Mouse (Mus musculus) embryonic facial prominence, embryonic 11.5 days (tissue): ENCODE data around the gene Upf1. TPM values are rescaled to one million over a fixed set of nuclear protein-coding genes. Genes with fewer than 3 reads are reported as not detected.

Experiments used
- ATAC-seq: fragments of 200-750 bp; cut with Nextera tagmentation; replicated peaks from 2 replicates; pipeline ENCODE4 v1.8.0; 2017; ENCODE audit warnings: low read depth; ENCODE audit not compliant: insufficient number of reproducible peaks, low FRiP score, low TSS enrichment
- DNase-seq: peaks from one replicate; pipeline ENCODE4 v3.0.0-alpha.2; 2015; ENCODE audit warnings: low spot score
- H3K27ac ChIP-seq: fragments of 300-500 bp; sonication (generic); replicated peaks from 2 replicates; pipeline ENCODE4 v1.5.1; 2014; ENCODE audit warnings: mild to moderate bottlenecking, low read depth, low read length, control low read depth
- H3K27me3 ChIP-seq: fragments of 300-500 bp; sonication (generic); 2 replicates; pipeline ENCODE4 v1.6.1; 2014; ENCODE audit warnings: mild to moderate bottlenecking, low read length, moderate library complexity, mixed read lengths; ENCODE audit not compliant: control insufficient read depth, insufficient read depth
- H3K36me3 ChIP-seq: fragments of 300-500 bp; sonication (generic); replicated peaks from 2 replicates; pipeline ENCODE4 v1.6.1; 2014; ENCODE audit warnings: low read depth, mild to moderate bottlenecking, low read length, moderate library complexity, mixed read lengths; ENCODE audit not compliant: control insufficient read depth, insufficient read depth
- H3K4me1 ChIP-seq: fragments of 300-500 bp; sonication (generic); 2 replicates; pipeline ENCODE4 v1.6.1; 2014; ENCODE audit warnings: low read length, mixed read lengths; ENCODE audit not compliant: control insufficient read depth, insufficient read depth
- H3K4me2 ChIP-seq: fragments of 300-500 bp; sonication (generic); 2 replicates; pipeline ENCODE4 v1.6.1; 2014; ENCODE audit warnings: low read depth, mild to moderate bottlenecking, control low read depth, low read length, moderate library complexity
- H3K4me3 ChIP-seq: fragments of 300-500 bp; sonication (generic); 2 replicates; pipeline ENCODE4 v1.5.1; 2014; ENCODE audit warnings: low read depth, low read length, control low read depth
- H3K9ac ChIP-seq: fragments of 300-500 bp; sonication (generic); replicated peaks from 2 replicates; pipeline ENCODE4 v1.6.1; 2014; ENCODE audit warnings: mild to moderate bottlenecking, control low read depth, low read length
- H3K9me3 ChIP-seq: fragments of 300-500 bp; sonication (generic); replicated peaks from 2 replicates; pipeline ENCODE4 v1.6.1; 2016; ENCODE audit warnings: mild to moderate bottlenecking, low read length, inconsistent platforms, mixed read lengths; ENCODE audit not compliant: control insufficient read depth
- WGBS: fragments of 180-500 bp; shearing (Covaris S2); extraction: QIAGEN DNeasy Blood & Tissue Kit; methylation state at CpG from one replicate; pipeline ENCODE4 v1.1.7; 2014; 5-methylcytosine and 5-hydroxymethylcytosine counted together
- polyA plus RNA-seq: library from polyadenylated mRNA; unstranded; fragments of >200 nt; fragmentation: Nextera tagmentation; extraction: Ambion mirVana; gene quantifications from 2 replicates; pipeline ENCODE4 v1.2.1, GENCODE M21; 2014

Upf1 gene
- polyA plus RNA-seq, 1 experiment from 2014 or later = 21.0 TPM

DNA sequence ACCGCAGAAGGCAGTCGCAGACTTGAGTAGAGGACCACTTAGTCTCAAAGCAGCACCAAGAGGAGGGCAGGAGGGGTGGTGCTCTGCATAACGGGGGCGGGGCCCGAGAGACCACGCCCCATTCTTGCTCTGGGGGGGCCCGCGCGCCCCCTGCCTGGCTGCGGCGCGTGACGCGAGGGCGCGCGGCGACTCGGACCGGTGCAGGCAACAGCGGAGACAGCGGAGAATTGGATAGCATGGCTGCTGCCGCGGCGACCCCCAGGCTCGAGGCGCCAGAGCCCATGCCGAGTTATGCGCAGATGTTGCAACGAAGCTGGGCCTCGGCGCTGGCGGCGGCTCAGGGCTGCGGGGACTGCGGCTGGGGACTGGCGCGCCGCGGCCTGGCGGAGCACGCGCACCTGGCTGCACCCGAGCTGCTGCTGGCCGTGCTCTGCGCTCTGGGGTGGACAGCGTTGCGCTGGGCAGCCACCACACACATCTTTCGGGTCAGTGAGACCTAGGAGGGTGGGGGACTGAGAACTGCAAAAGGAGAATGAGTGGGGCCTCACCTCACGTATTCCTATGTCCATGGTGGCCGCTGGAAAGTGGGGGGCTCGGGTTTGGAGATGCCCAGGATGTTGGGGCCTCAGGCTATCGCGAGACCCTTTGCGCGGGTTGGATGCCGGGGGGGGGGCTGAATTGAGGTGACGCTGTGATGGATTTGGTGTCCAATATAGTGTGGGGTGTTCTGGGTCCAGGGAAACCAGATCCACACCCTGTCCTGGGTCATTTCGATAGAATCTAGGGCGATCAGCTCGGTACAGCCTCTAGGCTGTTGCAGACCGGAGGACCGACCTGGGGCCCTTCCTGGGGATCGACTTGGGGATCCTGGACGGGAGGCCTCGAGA lies 37.2 kb downstream of the Upf1 start, which contains the start of gene Cers1:
Cers1 (plus strand) TSS at position 152 of the 887 bp plus-strand sequence.
- ATAC-seq (peak; percentile 54), DNase-seq (peak; percentile 82)
- H3K4me2 ChIP-seq = peak within 1 kb of the TSS; percentile 76
- H3K36me3 ChIP-seq = peaks cover 3% of the 10 kb centered on the region
- peak within 1 kb of the TSS; percentile 62; the same call in 1 of the 2 replicates for H3K27ac ChIP-seq
- peak within 1 kb of the TSS; percentile 58 for H3K9ac ChIP-seq
- H3K9me3 ChIP-seq = no peaks in the 10 kb centered on the region
- H3K4me3 ChIP-seq = peak within 1 kb of the TSS; percentile 52
- WGBS = 3% methylated on average over 65 of the region's 66 CpGs
- H3K27me3 ChIP-seq = no peaks in the 10 kb centered on the region
- H3K4me1 ChIP-seq = peaks cover 7% of the 10 kb centered on the region

GRCm38 (mm10) chr8:70313399-70313798 lies 39.7 kb downstream of the Upf1 start:
- Histone ChIP-seq H3K9me3 (no peaks in the 10 kb centered on the region), H3K36me3 (peaks cover 3% of the 10 kb centered on the region), H3K27ac (no peak overlapping the region), H3K4me3 (no peak overlapping the region), H3K27me3 (no peaks in the 10 kb centered on the region), H3K4me1 (peaks cover 7% of the 10 kb centered on the region), H3K9ac (no peak overlapping the region), H3K4me2 (no peak overlapping the region)
- ATAC-seq = no peak
- 88% methylated on average over 2 of the region's 2 CpGs for WGBS
- no peak for DNase-seq

DNA sequence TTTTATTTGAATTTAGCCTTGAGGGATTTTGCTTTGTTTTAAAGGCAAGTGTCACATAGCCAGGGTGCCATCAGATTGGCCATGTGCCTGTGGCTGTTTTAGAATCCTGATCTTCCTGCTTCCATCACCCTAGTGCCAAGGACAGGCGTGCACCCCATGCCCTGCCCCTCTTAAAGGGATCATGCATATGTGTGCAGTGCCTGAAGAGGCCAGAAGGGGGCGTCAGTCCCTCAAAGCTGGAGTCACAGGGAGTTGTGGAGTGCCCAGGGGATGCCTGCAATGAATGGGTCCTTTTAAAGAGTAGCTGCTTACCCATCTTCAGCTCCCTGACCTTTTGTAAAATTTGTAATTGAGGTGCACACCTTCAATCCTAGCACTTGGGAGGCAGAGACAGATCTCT lies 43.8 kb downstream of the Upf1 start:
- ATAC-seq (no peak), DNase-seq (peak; percentile 35)
- Histone ChIP-seq H3K4me3 (no peak overlapping the region), H3K36me3 (peaks cover 7% of the 10 kb centered on the region), H3K27me3 (no peaks in the 10 kb centered on the region), H3K9me3 (no peaks in the 10 kb centered on the region), H3K9ac (no peak overlapping the region), H3K4me2 (no peak overlapping the region), H3K27ac (no peak overlapping the region), H3K4me1 (no peaks in the 10 kb centered on the region)
- 31% methylated on average over 2 of the region's 2 CpGs for WGBS

GRCm38 (mm10) chr8:70302901-70303300 lies 50.2 kb downstream of the Upf1 start:
- peak overlapping the region; percentile 74 for H3K9ac ChIP-seq
- H3K36me3 ChIP-seq = peaks cover 7% of the 10 kb centered on the region
- DNase-seq (no peak), ATAC-seq (0 out of 2 replicates have a peak, but pooled peaks have one; percentile 29)
- no peaks in the 10 kb centered on the region for H3K27me3 ChIP-seq
- H3K4me2 ChIP-seq = peak overlapping the region; percentile 80
- H3K4me3 ChIP-seq = peak overlapping the region; percentile 81
- H3K4me1 ChIP-seq = peaks cover 4% of the 10 kb centered on the region; the same call in 1 of the 2 replicates
- H3K27ac ChIP-seq = peak overlapping the region; percentile 6; the same call in 1 of the 2 replicates
- 5% methylated on average over 16 of the region's 16 CpGs for WGBS
- no peaks in the 10 kb centered on the region for H3K9me3 ChIP-seq

DNA sequence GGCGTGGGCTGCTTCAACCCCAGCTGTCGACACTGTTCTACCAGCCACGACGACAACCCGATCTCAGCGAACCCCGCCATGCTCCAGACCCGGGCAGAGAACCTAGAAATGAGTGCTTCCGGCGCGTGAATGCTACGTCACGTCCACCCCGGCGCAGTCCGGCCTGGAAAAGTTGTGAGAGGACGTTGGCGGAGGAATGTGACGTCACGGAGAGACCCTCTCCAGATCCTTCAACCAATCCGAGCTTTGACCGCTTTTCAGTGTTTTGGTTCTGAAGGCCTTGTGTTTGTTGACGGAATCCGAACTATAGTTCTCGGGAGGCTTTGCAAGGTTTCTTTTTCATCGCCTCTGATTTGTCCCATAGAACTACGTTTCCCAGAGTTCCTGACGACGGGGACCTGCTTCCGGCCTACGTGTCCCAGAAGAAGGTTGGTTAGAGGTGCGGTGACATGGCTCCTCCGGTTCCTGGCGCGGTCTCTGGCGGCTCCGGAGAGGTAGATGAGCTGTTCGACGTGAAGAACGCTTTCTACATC lies 50.7 kb downstream of the Upf1 start, which contains the start of the genes Ddx49 and Cope:
Ddx49 (minus strand) TSS at position 132 of the 533 bp plus-strand sequence.
Cope (plus strand) TSS at position 161 of the 533 bp plus-strand sequence.
- Histone ChIP-seq H3K4me3 (peak within 1 kb of the TSS; percentile 81), H3K4me1 (peaks cover 4% of the 10 kb centered on the region; the same call in 1 of the 2 replicates), H3K9me3 (no peaks in the 10 kb centered on the region), H3K4me2 (peak within 1 kb of the TSS; percentile 80), H3K27me3 (no peaks in the 10 kb centered on the region), H3K9ac (peak within 1 kb of the TSS; percentile 74), H3K27ac (peak within 1 kb of the TSS; percentile 6; the same call in 1 of the 2 replicates), H3K36me3 (peaks cover 7% of the 10 kb centered on the region)
- DNase-seq (peak; percentile 97), ATAC-seq (peak; percentile 87)
- WGBS = under 1% methylated on average over 40 of the region's 40 CpGs

DNA sequence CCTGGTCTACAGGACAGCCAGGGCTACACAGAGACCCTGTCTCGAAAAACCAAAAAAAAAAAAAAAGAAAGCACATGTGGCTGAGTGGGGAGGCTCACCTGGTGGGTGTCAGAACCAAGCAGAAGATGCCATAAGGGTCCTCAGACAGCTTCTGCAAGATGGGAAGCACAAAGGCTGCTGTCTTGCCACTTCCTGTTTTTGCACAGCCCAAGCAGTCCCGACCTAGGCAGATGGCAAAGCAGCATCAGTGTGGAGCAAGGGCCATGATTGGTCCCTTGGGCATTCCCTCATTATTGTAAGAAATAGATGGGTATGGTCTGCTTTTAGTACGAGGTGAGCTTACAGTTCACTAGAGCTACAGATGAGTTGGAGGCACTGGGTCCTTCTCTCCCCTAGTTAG lies 52.2 kb downstream of the Upf1 start:
- no peak overlapping the region for H3K9ac ChIP-seq
- H3K27me3 ChIP-seq = no peaks in the 10 kb centered on the region
- H3K4me3 ChIP-seq = no peak overlapping the region; the same call in 1 of the 2 replicates
- ATAC-seq = no peak
- H3K4me2 ChIP-seq = no peak overlapping the region
- H3K4me1 ChIP-seq = peaks cover 4% of the 10 kb centered on the region; the same call in 1 of the 2 replicates
- H3K9me3 ChIP-seq = no peaks in the 10 kb centered on the region
- H3K27ac ChIP-seq = no peak overlapping the region
- 81% methylated on average over 3 of the region's 3 CpGs for WGBS
- DNase-seq = no peak
- peaks cover 10% of the 10 kb centered on the region for H3K36me3 ChIP-seq

DNA sequence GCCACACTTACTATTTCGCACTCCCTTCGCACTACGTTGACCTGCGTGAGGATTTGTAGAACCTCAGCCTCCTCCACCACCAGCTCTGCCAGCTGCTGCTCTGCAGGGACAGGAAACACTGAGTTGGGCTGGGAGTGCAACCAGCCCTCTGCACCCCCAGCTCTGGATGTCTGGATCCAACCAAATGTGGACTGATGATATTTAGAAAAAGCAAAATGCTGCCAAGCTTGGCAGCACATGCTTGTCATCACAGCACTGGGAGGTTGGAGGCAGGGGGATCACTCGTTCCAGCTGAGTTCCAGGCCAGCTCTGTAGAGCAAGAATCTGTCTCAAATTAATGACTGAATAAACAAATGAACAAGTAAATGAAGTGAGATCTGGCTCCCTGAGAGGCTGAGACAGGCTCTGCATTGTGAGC lies 59.1 kb downstream of the Upf1 start:
- H3K9me3 ChIP-seq = no peaks in the 10 kb centered on the region
- H3K27ac ChIP-seq = no peak overlapping the region
- H3K36me3 ChIP-seq = peaks cover 33% of the 10 kb centered on the region
- no peak overlapping the region for H3K9ac ChIP-seq
- H3K27me3 ChIP-seq = no peaks in the 10 kb centered on the region
- no peak overlapping the region for H3K4me3 ChIP-seq
- no peaks in the 10 kb centered on the region for H3K4me1 ChIP-seq
- WGBS = 74% methylated on average over 5 of the region's 5 CpGs
- H3K4me2 ChIP-seq = no peak overlapping the region
- no peak for DNase-seq
- no peak for ATAC-seq
